Mouse (Mus musculus): ENCODE data around the gene Gmppa.

DNA sequence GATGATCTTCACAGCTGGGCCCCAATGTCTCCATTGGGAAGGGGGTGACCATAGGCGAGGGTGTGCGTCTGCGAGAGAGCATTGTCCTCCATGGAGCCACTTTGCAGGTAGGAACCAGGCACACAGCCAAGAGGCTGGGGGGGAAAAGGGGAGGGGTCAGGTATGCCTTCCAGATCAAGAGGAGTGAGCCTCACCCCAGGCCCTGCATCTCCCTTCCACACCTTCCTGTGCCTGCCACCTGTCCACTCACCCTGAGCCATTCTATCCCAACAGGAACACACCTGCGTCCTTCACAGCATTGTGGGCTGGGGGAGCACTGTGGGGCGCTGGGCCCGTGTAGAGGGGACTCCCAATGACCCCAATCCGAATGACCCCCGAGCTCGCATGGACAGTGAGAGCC, 6.4 kb downstream of the Gmppa start:
- TF ChIP-seq CEBPB (IDR thresholded peaks at IDR 0.05; ENCODE audit: low read depth) (no peak), CTCF (IDR thresholded peaks at IDR 0.05; ENCODE audit: control insufficient read depth, insufficient read depth, insufficient read length) (no peak)

Measured in C2C12 (cell line).